Mouse (Mus musculus): Measurements from ENCODE around the gene Cerk.

GRCm38 (mm10) chr15:86231170-86231569, 45.2 kb upstream of the Cerk start:
- TF ChIP-seq POLR2A (IDR thresholded peaks at IDR 0.05; ENCODE audit: insufficient read depth, low read depth, low read length) = no peak
- no peak for TF ChIP-seq CTCF (IDR thresholded peaks at IDR 0.05; ENCODE audit: insufficient read depth, low read depth, low read length)
